Mouse (Mus musculus) adrenal gland, adult (tissue): ENCODE measurements around the gene Tnks2.

ENCODE experiments used
- DNase-seq, 2 experiments: peaks; one replicate each; pipeline ENCODE4 v3.0.0; 2022 to 2023; ENCODE audit warnings: low spot score in 1 of 2; ENCODE audit not compliant: inconsistent age in 2 of 2

The Tnks2 gene

GRCm38 (mm10) chr19:36833788-36834531 is at the start of gene Tnks2:
Tnks2 (plus strand) TSS chr19:36834232.
- DNase-seq, result peak; percentile 98 to 99

GRCm38 (mm10) chr19:36789873-36790733 is 43.9 kb upstream of the Tnks2 start:
- DNase-seq, result peak in 1 of 2 experiments; percentile 70

GRCm38 (mm10) chr19:36792589-36792988 is 41.4 kb upstream of the Tnks2 start:
- no peak for DNase-seq

- DNase-seq, result no peak
Observed at GRCm38 (mm10) chr19:36793450-36793849, 40.6 kb upstream of the Tnks2 start.

GRCm38 (mm10) chr19:36794008-36794407 is 40.0 kb upstream of the Tnks2 start:
- DNase-seq, result no peak

GRCm38 (mm10) chr19:36795277-36795676 is 38.8 kb upstream of the Tnks2 start:
- DNase-seq, result peak in 1 of 2 experiments; percentile 50

GRCm38 (mm10) chr19:36796931-36797330 is 37.1 kb upstream of the Tnks2 start:
- no peak for DNase-seq

- no peak for DNase-seq
Observed at GRCm38 (mm10) chr19:36800288-36800687, 33.7 kb upstream of the Tnks2 start.

GRCm38 (mm10) chr19:36801856-36802641 is 32.0 kb upstream of the Tnks2 start:
- DNase-seq, result no peak

- DNase-seq, result no peak
Observed at GRCm38 (mm10) chr19:36803403-36803802, 30.6 kb upstream of the Tnks2 start.

GRCm38 (mm10) chr19:36806842-36807241 is 27.2 kb upstream of the Tnks2 start:
- no peak for DNase-seq

- peak; percentile 70 to 85 for DNase-seq
Observed at GRCm38 (mm10) chr19:36808426-36809105, 25.5 kb upstream of the Tnks2 start.

GRCm38 (mm10) chr19:36809476-36810168 is 24.4 kb upstream of the Tnks2 start:
- DNase-seq, result peak in 1 of 2 experiments; percentile 64

GRCm38 (mm10) chr19:36812011-36812410 is 22.0 kb upstream of the Tnks2 start:
- DNase-seq, result no peak

GRCm38 (mm10) chr19:36815396-36816271 is 18.4 kb upstream of the Tnks2 start:
- peak; percentile 39 to 81 for DNase-seq

GRCm38 (mm10) chr19:36818141-36818885 is 15.7 kb upstream of the Tnks2 start:
- peak; percentile 39 to 80 for DNase-seq

GRCm38 (mm10) chr19:36819199-36819598 is 14.8 kb upstream of the Tnks2 start:
- DNase-seq, result no peak

- no peak for DNase-seq
Observed at GRCm38 (mm10) chr19:36820469-36820868, 13.6 kb upstream of the Tnks2 start.
